Mouse (Mus musculus): ENCODE measurements around the gene Bend6. TPM values are rescaled to one million over a fixed set of nuclear protein-coding genes. Genes with fewer than 3 reads are reported as not detected.

Bend6 gene
- total RNA-seq, 2 experiments from 2014 or later = not detected

DNA sequence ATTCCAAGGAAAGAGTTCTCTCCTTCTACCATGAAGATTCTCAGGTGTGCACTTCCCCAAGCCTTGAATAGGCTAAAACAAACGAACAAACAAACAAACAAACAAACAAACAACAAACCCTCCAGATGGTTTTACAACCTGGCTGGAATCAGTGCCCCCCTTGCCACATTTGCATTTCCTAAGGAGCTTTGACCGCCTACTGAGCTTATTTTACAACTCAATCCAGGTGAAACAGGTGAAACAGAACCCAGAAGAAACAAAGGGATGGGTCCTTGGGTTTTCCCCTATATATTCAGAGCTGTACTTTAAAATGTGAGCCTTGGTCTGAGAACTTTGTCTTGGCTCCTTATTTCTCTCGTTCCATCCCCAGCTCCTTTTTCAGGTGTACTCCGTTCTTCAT lies 77.0 kb downstream of the Bend6 start:
- no peak for ATAC-seq (replicated peaks; ENCODE audit: low FRiP score, low TSS enrichment, poor library complexity, severe bottlenecking)

GRCm38 (mm10) chr1:33817931-33818330 lies 89.7 kb downstream of the Bend6 start:
- no peak for ATAC-seq (replicated peaks; ENCODE audit: low FRiP score, low TSS enrichment, poor library complexity, severe bottlenecking)

DNA sequence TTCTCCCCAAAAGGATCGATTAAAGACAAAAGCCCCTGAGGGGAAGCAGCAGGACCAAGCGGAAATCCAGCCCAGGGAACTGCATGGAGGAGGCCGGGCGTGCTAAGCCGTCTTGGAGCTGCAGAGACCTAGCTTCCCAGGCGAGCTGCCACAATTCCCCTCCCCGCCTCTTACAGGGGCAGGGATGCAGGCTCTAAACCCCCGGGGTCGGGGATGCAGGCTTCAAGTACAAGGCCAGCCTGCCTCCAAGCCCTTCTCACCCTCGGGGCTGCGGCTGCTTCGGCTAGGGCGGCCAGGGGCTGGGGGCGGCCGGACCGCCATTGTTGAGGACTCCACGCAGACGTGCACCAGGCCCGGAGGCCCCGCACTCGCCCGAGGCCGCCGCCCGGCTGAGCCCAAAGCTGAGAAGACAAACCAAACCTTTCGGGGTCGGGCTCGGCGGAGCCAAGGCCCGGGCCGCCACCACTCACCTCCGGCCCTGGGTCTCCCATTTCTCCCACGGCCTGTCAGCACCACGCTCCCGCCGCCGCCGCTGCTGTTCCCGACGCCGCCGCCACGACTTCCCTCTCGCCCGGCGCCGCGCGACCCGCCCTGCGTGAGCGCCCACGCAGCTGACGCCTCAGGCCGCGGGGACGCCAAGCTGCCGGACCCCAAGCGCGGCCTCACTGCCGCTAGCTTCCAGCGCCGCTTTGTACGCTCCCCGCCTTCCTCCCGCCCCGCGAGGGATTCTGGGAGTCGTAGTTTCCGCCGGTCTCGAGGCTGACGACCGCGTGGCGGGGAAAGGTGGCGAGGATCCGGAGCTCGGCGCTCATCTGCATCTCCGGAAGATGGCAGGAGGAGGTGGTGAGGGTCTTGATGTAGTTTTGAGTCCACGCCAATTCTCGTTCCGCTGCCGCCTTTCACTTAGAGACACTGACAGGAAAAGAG lies 93.5 kb downstream of the Bend6 start, which contains the start of gene Zfp451:
Gene Zfp451, minus strand, starts transcription at position 728 of the 927 bp plus-strand sequence.
- peak; percentile 92 for ATAC-seq (replicated peaks; ENCODE audit: low FRiP score, low TSS enrichment, poor library complexity, severe bottlenecking)

GRCm38 (mm10) chr1:33813495-33813867 lies 94.1 kb downstream of the Bend6 start:
- ATAC-seq (replicated peaks; ENCODE audit: low FRiP score, low TSS enrichment, poor library complexity, severe bottlenecking) = peak; percentile 73

- no peak for ATAC-seq (replicated peaks; ENCODE audit: low FRiP score, low TSS enrichment, poor library complexity, severe bottlenecking)
These were observed 104.3 kb downstream of the Bend6 start for GRCm38 (mm10) chr1:33803323-33803722.

Other genes starting within 250 kb of the Bend6 start
- 88.7 and 102 TPM in 2 replicates for gene Prim2, start 238.0 kb downstream of the Bend6 start, total RNA-seq (2014; fragmentation: Nextera tagmentation)
- gene Prim2, start 238.0 kb downstream of the Bend6 start, total RNA-seq (2017) = 94.2 and 137 TPM in 2 replicates
- 1.6 and 3.5 TPM in 2 replicates for gene Rab23, start 187.9 kb downstream of the Bend6 start, total RNA-seq (2014; fragmentation: Nextera tagmentation)
- gene Rab23, start 187.9 kb downstream of the Bend6 start, total RNA-seq (2017) = 0.99 and 4.2 TPM in 2 replicates
- 66.0 and 89.5 TPM in 2 replicates for gene Bag2, start 150.0 kb downstream of the Bend6 start, total RNA-seq (2014; fragmentation: Nextera tagmentation)
- gene Bag2, start 150.0 kb downstream of the Bend6 start, total RNA-seq (2017) = 64.8 and 76.6 TPM in 2 replicates
- gene Zfp451, start 93.2 kb downstream of the Bend6 start, total RNA-seq (2014; fragmentation: Nextera tagmentation) = 39.7 and 44.7 TPM in 2 replicates
- gene Zfp451, start 93.2 kb downstream of the Bend6 start, total RNA-seq (2017) = 18.7 and 37.2 TPM in 2 replicates
- 2.1 and 7.9 TPM in 2 replicates for gene Dst, start 409 bp upstream of the Bend6 start, total RNA-seq (2014; fragmentation: Nextera tagmentation)
- gene Dst, start 409 bp upstream of the Bend6 start, total RNA-seq (2017) = 4.1 and 9.1 TPM in 2 replicates

Data from megakaryocyte-erythroid progenitor cell, adult 5-6 weeks (primary cell).